Comparison of ENCODE assay signal across 8 mouse cellular contexts in genomic region chr7:40884855-40885489, GRCm38 (mm10). TPM values are rescaled to one million over a fixed set of nuclear protein-coding genes. Genes with fewer than 3 reads are reported as not detected.
DNase-seq lines count a peak whose midpoint lies in the region; ATAC-seq and TF ChIP-seq lines count a peak whose summit lies in the region.
"Had no signal": no experiment of that assay in that cellular context is flagged by ENCODE, and none has a peak within 500 bp of the region (broad histone marks: within the 10 kb centered on the region; RNA-seq: fewer than 3 reads in every experiment).

No protein-coding gene starts in this region.

- H3K9ac ChIP-seq in hindbrain, embryonic 14.5 days: no peak overlapping the region
- H3K9ac ChIP-seq: liver, embryonic 13.5 days had no signal

- 23% methylated on average over 8 of the region's 8 CpGs for WGBS in cerebellum, adult 2 months
- 44% methylated on average over 8 of the region's 8 CpGs for WGBS in hindbrain, embryonic 14.5 days

- peak; percentile 88 for DNase-seq in brain, adult 2 months (ENCODE audit: low read depth, low spot score)
- DNase-seq in cerebellum, adult 2 months: peak; percentile 31 to 54
- DNase-seq in hindbrain, embryonic 14.5 days (ENCODE audit: low spot score): peak; percentile 72
- DNase-seq in lung, postnatal 36 days: peak; percentile 55
- no peak for DNase-seq in thymus, postnatal 14 days
- no peak for DNase-seq in adrenal gland, postnatal 4 days (ENCODE audit: low spot score in 2 of 2)
- DNase-seq in urinary bladder, postnatal 36 days (ENCODE audit: low spot score in 2 of 2): no peak
- DNase-seq: liver, embryonic 13.5 days had no signal

- H3K4me2 ChIP-seq in hindbrain, embryonic 14.5 days (replicated peaks): no peak overlapping the region
- H3K4me2 ChIP-seq: liver, embryonic 13.5 days had no signal

- H3K36me3 ChIP-seq in hindbrain, embryonic 14.5 days (replicated peaks; ENCODE audit: control insufficient read depth, insufficient read depth): no peaks in the 10 kb centered on the region
- H3K36me3 ChIP-seq: liver, embryonic 13.5 days had no signal

- H3K27ac ChIP-seq in cerebellum, adult 2 months (ENCODE audit: insufficient read depth, low read length): no peak overlapping the region
- H3K27ac ChIP-seq in hindbrain, embryonic 14.5 days: peak overlapping the region; percentile 59; the same call in 1 of the 2 replicates
- H3K27ac ChIP-seq: liver, embryonic 13.5 days had no signal

- H3K4me3 ChIP-seq in cerebellum, adult 2 months (replicated peaks; ENCODE audit: insufficient read depth, low read depth, low read length): no peak overlapping the region
- no peak overlapping the region for H3K4me3 ChIP-seq in hindbrain, embryonic 14.5 days (replicated peaks; ENCODE audit: low read length)
- H3K4me3 ChIP-seq: liver, embryonic 13.5 days had no signal

- H3K4me1 ChIP-seq in cerebellum, adult 2 months (ENCODE audit: control insufficient read depth, insufficient read depth, low read length): no peaks in the 10 kb centered on the region; the same call in 1 of the 2 replicates
- no peaks in the 10 kb centered on the region; the same call in 1 of the 2 replicates for H3K4me1 ChIP-seq in hindbrain, embryonic 14.5 days (replicated peaks; ENCODE audit: control insufficient read depth, insufficient read depth, low read length)
- H3K4me1 ChIP-seq: liver, embryonic 13.5 days had no signal

- ATAC-seq in hindbrain, embryonic 14.5 days (ENCODE audit: low FRiP score): peak; percentile 64

- TF ChIP-seq CTCF in cerebellum, adult 2 months (IDR thresholded peaks at IDR 0.05; ENCODE audit: borderline replicate concordance, insufficient read depth, low read depth, low read length): no peak

- TF ChIP-seq POLR2A in cerebellum, adult 2 months (IDR thresholded peaks at IDR 0.05; ENCODE audit: borderline replicate concordance, insufficient read depth, low read length): no peak

- no peaks in the 10 kb centered on the region for H3K9me3 ChIP-seq in hindbrain, embryonic 14.5 days (ENCODE audit: control insufficient read depth, low read length)
- H3K9me3 ChIP-seq: liver, embryonic 13.5 days had no signal

- no peaks in the 10 kb centered on the region for H3K27me3 ChIP-seq in cerebellum, adult 2 months (ENCODE audit: control insufficient read depth, insufficient read depth, low read length)
- no peaks in the 10 kb centered on the region for H3K27me3 ChIP-seq in hindbrain, embryonic 14.5 days (ENCODE audit: control insufficient read depth, insufficient read depth, low read length)
- H3K27me3 ChIP-seq: liver, embryonic 13.5 days had no signal

RNA-seq across cellular contexts. Expression of gene Vstm2b, which starts 13.2 kb away (rescaled TPM):
- polyA plus RNA-seq in cerebellum, adult 2 months (2012; rRNA removed): 25.0 and 32.9 TPM in 2 replicates
- polyA plus RNA-seq in hindbrain, embryonic 14.5 days (2014; fragmentation: Nextera tagmentation; extraction: Ambion mirVana): 39.1 and 41.4 TPM in 2 replicates
- 1 to 10 TPM; 3.1 to 4.1 TPM for total RNA-seq in adrenal gland, postnatal 4 days (2021)
- polyA plus RNA-seq: liver, embryonic 13.5 days had no signal

Comparison
In these comparisons a context has a peak if more than half of its experiments do, and no peak if none do; other contexts are left out.
1. DNase-seq: peak in brain, adult 2 months (single experiment), cerebellum, adult 2 months (2 of 2), hindbrain, embryonic 14.5 days (single experiment) and lung, postnatal 36 days (single experiment); none in thymus, postnatal 14 days (single experiment), adrenal gland, postnatal 4 days (0 of 2) and urinary bladder, postnatal 36 days (0 of 2).